Mouse (Mus musculus): Measurements from ENCODE around the gene Myh7. TPM values are rescaled to one million over a fixed set of nuclear protein-coding genes. Genes with fewer than 3 reads are reported as not detected.

Myh7 gene
- total RNA-seq, 2 experiments from 2014 or later: 0.49 TPM; not detected in 1

Small RNA genes lying within 50 kb of the gene (microRNA-seq; reads per million reads assigned to microRNA genes)
- gene Mir208a: not detected
- gene Mir208b: 9.0 reads per million, percentile 22 among the genes with 10 or more reads in this experiment

Other genes with a start within 250 kb of the Myh7 start
- gene Slc7a8, start 212.7 kb downstream of the Myh7 start, total RNA-seq (2021): 10 to 100 TPM; 28.1 to 56.8 TPM
- gene Rnf212b, start 180.5 kb downstream of the Myh7 start, total RNA-seq (2021): under 1 TPM; 0.43 to 0.56 TPM
- gene Homez, start 123.7 kb downstream of the Myh7 start, total RNA-seq (2021): 10 to 100 TPM; 12.2 to 16.5 TPM
- 10 to 100 TPM; 17.8 to 19.2 TPM for gene Ppp1r3e, start 117.1 kb downstream of the Myh7 start, total RNA-seq (2021)
- gene Bcl2l2, start 111.2 kb downstream of the Myh7 start, total RNA-seq (2021): 10 to 100 TPM; 54.3 to 57.2 TPM
- gene Gm20521, start 111.2 kb downstream of the Myh7 start, total RNA-seq (2021): 1 to 10 TPM in 1 of 2 experiments, not detected in 1; 2.0 TPM
- gene Pabpn1, start 102.1 kb downstream of the Myh7 start, total RNA-seq (2021): 100 to 1,000 TPM; 167 to 173 TPM
- gene Slc22a17, start 81.5 kb downstream of the Myh7 start, total RNA-seq (2021): 10 to 100 TPM; 28.0 to 37.6 TPM
- 1 to 10 TPM; 2.5 to 3.0 TPM for gene Efs, start 68.5 kb downstream of the Myh7 start, total RNA-seq (2021)
- gene Il25, start 61.9 kb downstream of the Myh7 start, total RNA-seq (2021): not detected
- gene Cmtm5, start 58.4 kb downstream of the Myh7 start, total RNA-seq (2021): under 1 TPM; 0.46 to 0.83 TPM
- not detected for gene Myh6, start 27.7 kb downstream of the Myh7 start, total RNA-seq (2021)
- not detected for gene Gm17428, start 17.7 kb downstream of the Myh7 start, total RNA-seq (2021)
- 10 to 100 TPM; 34.6 to 44.8 TPM for gene Ngdn, start 20.8 kb upstream of the Myh7 start, total RNA-seq (2021)
- gene Zfhx2, start 97.7 kb upstream of the Myh7 start, total RNA-seq (2021): 1 to 10 TPM; 4.9 to 8.8 TPM
- 10 to 100 TPM; 12.9 to 18.6 TPM for gene Thtpa, start 100.2 kb upstream of the Myh7 start, total RNA-seq (2021)
- gene Ap1g2, start 112.0 kb upstream of the Myh7 start, total RNA-seq (2021): 10 to 100 TPM; 23.5 to 27.2 TPM
- gene Jph4, start 122.3 kb upstream of the Myh7 start, total RNA-seq (2021): 1 to 10 TPM; 2.2 to 2.3 TPM
- not detected for gene Dhrs2, start 227.4 kb upstream of the Myh7 start, total RNA-seq (2021)

All from adrenal gland, postnatal 36 days (tissue).